Mouse (Mus musculus) forebrain, embryonic 15.5 days (tissue): ENCODE measurements at regions not wholly inside any gene's neighbourhood (a gene's known extent, or its start where the extent isn't known, plus 50 kb on each side); places are given as distances from the start of the nearest gene placed in this dataset.

ENCODE experiments used
- ATAC-seq: fragments of 200-750 bp; cut with Nextera tagmentation; replicated peaks from 2 replicates; pipeline ENCODE4 v1.8.0; 2017; ENCODE audit warnings: mild to moderate bottlenecking, moderate TSS enrichment, moderate library complexity
- H3K27ac ChIP-seq: fragments of 300-500 bp; sonication (generic); replicated peaks from 2 replicates; pipeline ENCODE4 v1.5.1; 2015; ENCODE audit warnings: mild to moderate bottlenecking, inconsistent platforms
- H3K27me3 ChIP-seq: fragments of 300-500 bp; sonication (generic); 2 replicates; pipeline ENCODE4 v1.6.1; 2015; ENCODE audit warnings: inconsistent platforms
- H3K36me3 ChIP-seq: fragments of 300-500 bp; sonication (generic); 2 replicates; pipeline ENCODE4 v1.6.1; 2015; ENCODE audit warnings: mild to moderate bottlenecking, inconsistent platforms
- H3K4me1 ChIP-seq: fragments of 300-500 bp; sonication (generic); 2 replicates; pipeline ENCODE4 v1.6.1; 2015; ENCODE audit warnings: inconsistent platforms
- H3K4me2 ChIP-seq: fragments of 300-500 bp; sonication (generic); replicated peaks from 2 replicates; pipeline ENCODE4 v1.6.1; 2015; ENCODE audit warnings: mild to moderate bottlenecking, inconsistent platforms
- H3K4me3 ChIP-seq: fragments of 300-500 bp; sonication (generic); 2 replicates; pipeline ENCODE4 v1.5.1; 2015; ENCODE audit warnings: mild to moderate bottlenecking, inconsistent platforms
- H3K9ac ChIP-seq: fragments of 300-500 bp; sonication (generic); replicated peaks from 2 replicates; pipeline ENCODE4 v1.6.1; 2015; ENCODE audit warnings: mild to moderate bottlenecking, inconsistent platforms
- H3K9me3 ChIP-seq: fragments of 300-500 bp; sonication (generic); 2 replicates; pipeline ENCODE4 v1.6.1; 2016; ENCODE audit warnings: inconsistent platforms
- WGBS: fragments of 180-500 bp; shearing (Covaris S2); methylation state at CpG from one replicate; pipeline ENCODE4 v1.1.7; 2015; ENCODE audit warnings: mixed read lengths; 5-methylcytosine and 5-hydroxymethylcytosine counted together

GRCm38 (mm10) chr14:58788190-58788945 lies 354.3 kb downstream of the 1700129C05Rik start:
- no peak for ATAC-seq
- Histone ChIP-seq H3K9me3 (no peaks in the 10 kb centered on the region), H3K4me2 (no peak overlapping the region), H3K36me3 (no peaks in the 10 kb centered on the region), H3K9ac (no peak overlapping the region), H3K4me1 (peaks cover 11% of the 10 kb centered on the region; the same call in 1 of the 2 replicates), H3K27me3 (no peaks in the 10 kb centered on the region), H3K27ac (no peak overlapping the region), H3K4me3 (no peak overlapping the region)
- 66% methylated on average over 10 of the region's 10 CpGs for WGBS

GRCm38 (mm10) chr14:58787618-58788017 lies 355.1 kb downstream of the 1700129C05Rik start:
- Histone ChIP-seq H3K9me3 (no peaks in the 10 kb centered on the region), H3K4me3 (no peak overlapping the region), H3K27me3 (no peaks in the 10 kb centered on the region), H3K36me3 (no peaks in the 10 kb centered on the region), H3K4me2 (no peak overlapping the region), H3K27ac (no peak overlapping the region), H3K9ac (no peak overlapping the region), H3K4me1 (peaks cover 11% of the 10 kb centered on the region; the same call in 1 of the 2 replicates)
- 71% methylated on average over 2 of the region's 2 CpGs for WGBS
- ATAC-seq: no peak

GRCm38 (mm10) chr14:58786791-58787491 lies 355.8 kb downstream of the 1700129C05Rik start:
- Histone ChIP-seq H3K27ac (no peak overlapping the region; the same call in 1 of the 2 replicates), H3K4me1 (peaks cover 11% of the 10 kb centered on the region; the same call in 1 of the 2 replicates), H3K9me3 (no peaks in the 10 kb centered on the region), H3K36me3 (no peaks in the 10 kb centered on the region), H3K4me2 (no peak overlapping the region), H3K4me3 (no peak overlapping the region), H3K27me3 (no peaks in the 10 kb centered on the region), H3K9ac (no peak overlapping the region)
- 83% methylated on average over 4 of the region's 4 CpGs for WGBS
- peak; percentile 63 for ATAC-seq

GRCm38 (mm10) chr14:58783201-58783600 lies 359.5 kb downstream of the 1700129C05Rik start:
- H3K9ac ChIP-seq: no peak overlapping the region
- no peaks in the 10 kb centered on the region for H3K36me3 ChIP-seq
- no peak overlapping the region for H3K4me3 ChIP-seq
- H3K4me1 ChIP-seq: peaks cover 14% of the 10 kb centered on the region
- no peak for ATAC-seq
- H3K9me3 ChIP-seq: no peaks in the 10 kb centered on the region
- no peaks in the 10 kb centered on the region for H3K27me3 ChIP-seq
- H3K27ac ChIP-seq: no peak overlapping the region
- no peak overlapping the region for H3K4me2 ChIP-seq
- 78% methylated on average over 1 of the region's 1 CpGs for WGBS

- no peak overlapping the region for H3K9ac ChIP-seq
- no peak overlapping the region for H3K4me2 ChIP-seq
- no peak overlapping the region for H3K4me3 ChIP-seq
- ATAC-seq: 0 out of 2 replicates have a peak, but pooled peaks have one; percentile 53
- H3K9me3 ChIP-seq: no peaks in the 10 kb centered on the region
- no peaks in the 10 kb centered on the region for H3K36me3 ChIP-seq
- no peaks in the 10 kb centered on the region for H3K27me3 ChIP-seq
- 70% methylated on average over 4 of the region's 4 CpGs for WGBS
- H3K4me1 ChIP-seq: peaks cover 3% of the 10 kb centered on the region; the same call in 1 of the 2 replicates
- no peak overlapping the region for H3K27ac ChIP-seq
Observed at GRCm38 (mm10) chr14:58780306-58780705, 362.4 kb downstream of the 1700129C05Rik start.

GRCm38 (mm10) chr14:58778675-58779074 lies 364.0 kb downstream of the 1700129C05Rik start:
- ATAC-seq: peak; percentile 84
- Histone ChIP-seq H3K9ac (no peak overlapping the region), H3K27ac (no peak overlapping the region), H3K9me3 (no peaks in the 10 kb centered on the region), H3K4me2 (no peak overlapping the region), H3K36me3 (no peaks in the 10 kb centered on the region), H3K4me1 (peaks cover 3% of the 10 kb centered on the region; the same call in 1 of the 2 replicates), H3K4me3 (no peak overlapping the region), H3K27me3 (no peaks in the 10 kb centered on the region)
- 12% methylated on average over 4 of the region's 4 CpGs for WGBS

GRCm38 (mm10) chr14:58761291-58761690 lies 381.4 kb downstream of the 1700129C05Rik start:
- H3K9me3 ChIP-seq: no peaks in the 10 kb centered on the region
- WGBS: 97% methylated on average over 2 of the region's 2 CpGs
- no peaks in the 10 kb centered on the region for H3K4me1 ChIP-seq
- no peak overlapping the region for H3K9ac ChIP-seq
- H3K27me3 ChIP-seq: no peaks in the 10 kb centered on the region
- no peak overlapping the region for H3K4me3 ChIP-seq
- H3K36me3 ChIP-seq: no peaks in the 10 kb centered on the region
- no peak overlapping the region for H3K4me2 ChIP-seq
- H3K27ac ChIP-seq: no peak overlapping the region
- no peak for ATAC-seq

GRCm38 (mm10) chr14:58759759-58760158 lies 382.9 kb downstream of the 1700129C05Rik start:
- Histone ChIP-seq H3K4me2 (no peak overlapping the region), H3K9me3 (no peaks in the 10 kb centered on the region), H3K36me3 (no peaks in the 10 kb centered on the region), H3K4me1 (no peaks in the 10 kb centered on the region), H3K9ac (no peak overlapping the region), H3K27me3 (no peaks in the 10 kb centered on the region), H3K4me3 (no peak overlapping the region), H3K27ac (no peak overlapping the region)
- no peak for ATAC-seq
- WGBS: 88% methylated on average over 4 of the region's 4 CpGs

- H3K27me3 ChIP-seq: no peaks in the 10 kb centered on the region
- H3K36me3 ChIP-seq: no peaks in the 10 kb centered on the region
- no peaks in the 10 kb centered on the region for H3K4me1 ChIP-seq
- ATAC-seq: no peak
- no peak overlapping the region for H3K9ac ChIP-seq
- H3K4me2 ChIP-seq: no peak overlapping the region
- WGBS: 82% methylated on average over 7 of the region's 7 CpGs
- no peak overlapping the region for H3K4me3 ChIP-seq
- no peak overlapping the region for H3K27ac ChIP-seq
- no peaks in the 10 kb centered on the region for H3K9me3 ChIP-seq
Observed at GRCm38 (mm10) chr14:58753781-58754180, 388.9 kb downstream of the 1700129C05Rik start.

GRCm38 (mm10) chr14:58753136-58753535 lies 389.6 kb downstream of the 1700129C05Rik start:
- Histone ChIP-seq H3K27ac (no peak overlapping the region), H3K4me1 (no peaks in the 10 kb centered on the region)

GRCm38 (mm10) chr14:58726418-58726817 lies 416.3 kb downstream of the 1700129C05Rik start:
- H3K4me1 ChIP-seq: no peaks in the 10 kb centered on the region
- ATAC-seq: no peak
- H3K9me3 ChIP-seq: no peaks in the 10 kb centered on the region
- no peak overlapping the region for H3K4me3 ChIP-seq
- no peak overlapping the region for H3K4me2 ChIP-seq
- no peaks in the 10 kb centered on the region for H3K27me3 ChIP-seq
- H3K27ac ChIP-seq: no peak overlapping the region
- H3K9ac ChIP-seq: no peak overlapping the region
- WGBS: 77% methylated on average over 1 of the region's 1 CpGs
- no peaks in the 10 kb centered on the region for H3K36me3 ChIP-seq

More at GRCm38 (mm10) chr14:58753136-58753535, 389.6 kb downstream of the 1700129C05Rik start:
- Histone ChIP-seq H3K4me3 (no peak overlapping the region), H3K36me3 (no peaks in the 10 kb centered on the region), H3K9ac (no peak overlapping the region), H3K9me3 (no peaks in the 10 kb centered on the region), H3K27me3 (no peaks in the 10 kb centered on the region), H3K4me2 (no peak overlapping the region)
- 76% methylated on average over 1 of the region's 1 CpGs for WGBS
- no peak for ATAC-seq

GRCm38 (mm10) chr14:58714856-58715255 lies 427.8 kb downstream of the 1700129C05Rik start:
- Histone ChIP-seq H3K36me3 (no peaks in the 10 kb centered on the region), H3K9ac (no peak overlapping the region), H3K4me1 (no peaks in the 10 kb centered on the region), H3K27ac (no peak overlapping the region), H3K27me3 (no peaks in the 10 kb centered on the region), H3K4me3 (no peak overlapping the region), H3K9me3 (no peaks in the 10 kb centered on the region), H3K4me2 (no peak overlapping the region)
- ATAC-seq: no peak
